Mouse (Mus musculus): ENCODE results near the gene Mrps36. TPM values are rescaled to one million over a fixed set of nuclear protein-coding genes. Genes with fewer than 3 reads are reported as not detected.
A peak's percentile ranks its signal among the peaks of the same experiment; 100 is the strongest.
"Not testable (repeated sequence)": the region's sequence is repeated elsewhere in the genome, so short reads cannot be mapped to it uniquely, and the experiment has no call there.

Mrps36 gene
- polyA plus RNA-seq, 1 experiment from 2014 or later: 112 TPM

- not testable (repeated sequence) for H3K4me3 ChIP-seq (replicated peaks); H3K27ac ChIP-seq; H3K27me3 ChIP-seq; ATAC-seq (ENCODE audit: insufficient number of reproducible peaks, insufficient read depth, low FRiP score, low TSS enrichment, low read depth); H3K9ac ChIP-seq (replicated peaks); H3K9me3 ChIP-seq; H3K4me1 ChIP-seq (replicated peaks)
- Histone ChIP-seq H3K36me3 (peaks cover 30% of the 10 kb centered on the region), H3K4me2 (peak overlapping the region; percentile 69)
- WGBS: 87% methylated on average over 6 of the region's 6 CpGs
Observed at GRCm38 (mm10) chr13:100731462-100732046, 12.9 kb downstream of the Mrps36 start.

GRCm38 (mm10) chr13:100730861-100731176, 13.6 kb downstream of the Mrps36 start, which contains the start of gene Cdk7:
Cdk7 (minus strand) TSS chr13:100730939.
- H3K27ac ChIP-seq: peak within 1 kb of the TSS; percentile 96
- peaks cover 29% of the 10 kb centered on the region for H3K36me3 ChIP-seq
- peak within 1 kb of the TSS; percentile 69 for H3K4me2 ChIP-seq
- under 1% methylated on average over 19 of the region's 19 CpGs for WGBS
- peak within 1 kb of the TSS; percentile 88 for H3K4me3 ChIP-seq (replicated peaks)
- H3K9me3 ChIP-seq: no peaks in the 10 kb centered on the region
- no peaks in the 10 kb centered on the region for H3K27me3 ChIP-seq
- ATAC-seq (ENCODE audit: insufficient number of reproducible peaks, insufficient read depth, low FRiP score, low TSS enrichment, low read depth): peak; percentile 99
- H3K4me1 ChIP-seq (replicated peaks): peaks cover 10% of the 10 kb centered on the region
- H3K9ac ChIP-seq (replicated peaks): peak within 1 kb of the TSS; percentile 91

GRCm38 (mm10) chr13:100730153-100730860, 14.2 kb downstream of the Mrps36 start:
- no peak; the same call in 1 of the 2 replicates for ATAC-seq (ENCODE audit: insufficient number of reproducible peaks, insufficient read depth, low FRiP score, low TSS enrichment, low read depth)
- peaks cover 30% of the 10 kb centered on the region for H3K36me3 ChIP-seq
- 2% methylated on average over 30 of the region's 30 CpGs for WGBS

GRCm38 (mm10) chr13:100728530-100728929, 15.9 kb downstream of the Mrps36 start:
- H3K27me3 ChIP-seq; H3K4me1 ChIP-seq (replicated peaks); H3K9ac ChIP-seq (replicated peaks); H3K4me2 ChIP-seq; H3K27ac ChIP-seq; H3K4me3 ChIP-seq (replicated peaks); ATAC-seq (ENCODE audit: insufficient number of reproducible peaks, insufficient read depth, low FRiP score, low TSS enrichment, low read depth); H3K9me3 ChIP-seq: not testable (repeated sequence)
- peaks cover 39% of the 10 kb centered on the region for H3K36me3 ChIP-seq
- WGBS: 86% methylated on average over 4 of the region's 4 CpGs

More at GRCm38 (mm10) chr13:100730153-100730860, 14.2 kb downstream of the Mrps36 start:
- Histone ChIP-seq H3K27ac (peak overlapping the region; percentile 96), H3K9ac (replicated peaks) (peak overlapping the region; percentile 91), H3K9me3 (no peaks in the 10 kb centered on the region), H3K4me2 (peak overlapping the region; percentile 69), H3K27me3 (no peaks in the 10 kb centered on the region), H3K4me1 (replicated peaks) (peaks cover 10% of the 10 kb centered on the region), H3K4me3 (replicated peaks) (peak overlapping the region; percentile 88)

GRCm38 (mm10) chr13:100728086-100728485, 16.4 kb downstream of the Mrps36 start:
- H3K27me3 ChIP-seq: no peaks in the 10 kb centered on the region
- no peak overlapping the region for H3K27ac ChIP-seq
- 94% methylated on average over 5 of the region's 5 CpGs for WGBS
- H3K4me2 ChIP-seq: no peak overlapping the region
- H3K36me3 ChIP-seq: peaks cover 43% of the 10 kb centered on the region
- ATAC-seq (ENCODE audit: insufficient number of reproducible peaks, insufficient read depth, low FRiP score, low TSS enrichment, low read depth): no peak
- peaks cover 10% of the 10 kb centered on the region for H3K4me1 ChIP-seq (replicated peaks)
- no peaks in the 10 kb centered on the region for H3K9me3 ChIP-seq
- H3K9ac ChIP-seq (replicated peaks): no peak overlapping the region
- no peak overlapping the region for H3K4me3 ChIP-seq (replicated peaks)

GRCm38 (mm10) chr13:100725194-100725593, 19.3 kb downstream of the Mrps36 start:
- peaks cover 69% of the 10 kb centered on the region for H3K36me3 ChIP-seq
- no peak for ATAC-seq (ENCODE audit: insufficient number of reproducible peaks, insufficient read depth, low FRiP score, low TSS enrichment, low read depth)
- 89% methylated on average over 10 of the region's 10 CpGs for WGBS

GRCm38 (mm10) chr13:100724051-100724754, 20.3 kb downstream of the Mrps36 start:
- Histone ChIP-seq H3K4me2 (no peak overlapping the region), H3K4me1 (replicated peaks) (peaks cover 6% of the 10 kb centered on the region), H3K27me3 (no peaks in the 10 kb centered on the region), H3K4me3 (replicated peaks) (no peak overlapping the region), H3K9ac (replicated peaks) (no peak overlapping the region), H3K9me3 (no peaks in the 10 kb centered on the region), H3K27ac (no peak overlapping the region), H3K36me3 (peaks cover 78% of the 10 kb centered on the region)
- WGBS: 90% methylated on average over 7 of the region's 7 CpGs
- ATAC-seq (ENCODE audit: insufficient number of reproducible peaks, insufficient read depth, low FRiP score, low TSS enrichment, low read depth): no peak

More at GRCm38 (mm10) chr13:100725194-100725593, 19.3 kb downstream of the Mrps36 start:
- Histone ChIP-seq H3K27ac (no peak overlapping the region), H3K9ac (replicated peaks) (no peak overlapping the region), H3K4me2 (no peak overlapping the region), H3K4me1 (replicated peaks) (peaks cover 10% of the 10 kb centered on the region), H3K9me3 (no peaks in the 10 kb centered on the region), H3K27me3 (no peaks in the 10 kb centered on the region), H3K4me3 (replicated peaks) (no peak overlapping the region)

GRCm38 (mm10) chr13:100721656-100722055, 22.8 kb downstream of the Mrps36 start:
- ATAC-seq (ENCODE audit: insufficient number of reproducible peaks, insufficient read depth, low FRiP score, low TSS enrichment, low read depth): no peak

GRCm38 (mm10) chr13:100715467-100715866, 29.0 kb downstream of the Mrps36 start:
- Histone ChIP-seq H3K4me3 (replicated peaks) (no peak overlapping the region), H3K36me3 (peaks cover 87% of the 10 kb centered on the region), H3K9ac (replicated peaks) (no peak overlapping the region), H3K27ac (no peak overlapping the region), H3K4me1 (replicated peaks) (no peaks in the 10 kb centered on the region), H3K9me3 (no peaks in the 10 kb centered on the region), H3K4me2 (no peak overlapping the region), H3K27me3 (no peaks in the 10 kb centered on the region)
- WGBS: 92% methylated on average over 6 of the region's 6 CpGs
- ATAC-seq (ENCODE audit: insufficient number of reproducible peaks, insufficient read depth, low FRiP score, low TSS enrichment, low read depth): no peak

More at GRCm38 (mm10) chr13:100721656-100722055, 22.8 kb downstream of the Mrps36 start:
- Histone ChIP-seq H3K27ac (no peak overlapping the region), H3K4me3 (replicated peaks) (no peak overlapping the region), H3K27me3 (no peaks in the 10 kb centered on the region), H3K9me3 (no peaks in the 10 kb centered on the region), H3K4me1 (replicated peaks) (no peaks in the 10 kb centered on the region), H3K4me2 (no peak overlapping the region), H3K9ac (replicated peaks) (no peak overlapping the region), H3K36me3 (peaks cover 78% of the 10 kb centered on the region)
- 92% methylated on average over 5 of the region's 5 CpGs for WGBS

GRCm38 (mm10) chr13:100706206-100706605, 38.3 kb downstream of the Mrps36 start:
- 96% methylated on average over 7 of the region's 7 CpGs for WGBS

GRCm38 (mm10) chr13:100703468-100703867, 41.0 kb downstream of the Mrps36 start:
- H3K9ac ChIP-seq (replicated peaks): no peak overlapping the region
- H3K27ac ChIP-seq: no peak overlapping the region
- peaks cover 96% of the 10 kb centered on the region for H3K36me3 ChIP-seq
- no peaks in the 10 kb centered on the region for H3K27me3 ChIP-seq
- H3K9me3 ChIP-seq: no peaks in the 10 kb centered on the region
- WGBS: 89% methylated on average over 2 of the region's 2 CpGs
- no peaks in the 10 kb centered on the region for H3K4me1 ChIP-seq (replicated peaks)
- H3K4me2 ChIP-seq: no peak overlapping the region
- no peak overlapping the region for H3K4me3 ChIP-seq (replicated peaks)
- no peak for ATAC-seq (ENCODE audit: insufficient number of reproducible peaks, insufficient read depth, low FRiP score, low TSS enrichment, low read depth)

More at GRCm38 (mm10) chr13:100706206-100706605, 38.3 kb downstream of the Mrps36 start:
- peaks cover 96% of the 10 kb centered on the region for H3K36me3 ChIP-seq
- no peaks in the 10 kb centered on the region for H3K9me3 ChIP-seq
- H3K27me3 ChIP-seq: no peaks in the 10 kb centered on the region
- H3K27ac ChIP-seq: no peak overlapping the region
- H3K9ac ChIP-seq (replicated peaks): no peak overlapping the region
- no peak overlapping the region for H3K4me3 ChIP-seq (replicated peaks)
- H3K4me2 ChIP-seq: no peak overlapping the region
- no peaks in the 10 kb centered on the region for H3K4me1 ChIP-seq (replicated peaks)
- no peak for ATAC-seq (ENCODE audit: insufficient number of reproducible peaks, insufficient read depth, low FRiP score, low TSS enrichment, low read depth)
